Mouse (Mus musculus) liver, embryonic 11.5 days (tissue): Measurements from ENCODE around the gene Trpv2. TPM values are rescaled to one million over a fixed set of nuclear protein-coding genes. Genes with fewer than 3 reads are reported as not detected.
A peak's percentile ranks its signal among the peaks of the same experiment; 100 is the strongest.
"Not testable (repeated sequence)": the region's sequence is repeated elsewhere in the genome, so short reads cannot be mapped to it uniquely, and the experiment has no call there.

Source experiments
- ATAC-seq: fragments of 200-750 bp; cut with Nextera tagmentation; replicated peaks from 2 replicates; pipeline ENCODE4 v1.8.0; 2017; ENCODE audit warnings: moderate number of reproducible peaks, mild to moderate bottlenecking, moderate TSS enrichment, moderate library complexity; ENCODE audit not compliant: low FRiP score
- DNase-seq: peaks from one replicate; pipeline ENCODE4 v3.0.0-alpha.2; 2017; ENCODE audit warnings: low spot score
- H3K27ac ChIP-seq: fragments of 300-500 bp; sonication (generic); 2 replicates; pipeline ENCODE4 v1.5.1; 2014; ENCODE audit warnings: mild to moderate bottlenecking, low read depth, low read length, control low read depth
- H3K27me3 ChIP-seq: fragments of 300-500 bp; sonication (generic); replicated peaks from 2 replicates; pipeline ENCODE4 v1.6.1; 2014; ENCODE audit warnings: low read length, mixed read lengths; ENCODE audit not compliant: control insufficient read depth, insufficient read depth
- H3K36me3 ChIP-seq: fragments of 300-500 bp; sonication (generic); 2 replicates; pipeline ENCODE4 v1.6.1; 2014; ENCODE audit warnings: mild to moderate bottlenecking, low read length, moderate library complexity, mixed read lengths; ENCODE audit not compliant: control insufficient read depth, insufficient read depth
- H3K4me1 ChIP-seq: fragments of 300-500 bp; sonication (generic); replicated peaks from 2 replicates; pipeline ENCODE4 v1.6.1; 2014; ENCODE audit warnings: low read length, mixed read lengths; ENCODE audit not compliant: control insufficient read depth, insufficient read depth
- H3K4me2 ChIP-seq: fragments of 300-500 bp; sonication (generic); 2 replicates; pipeline ENCODE4 v1.6.1; 2014; ENCODE audit warnings: mild to moderate bottlenecking, control low read depth, moderate library complexity
- H3K4me3 ChIP-seq: fragments of 300-500 bp; sonication (generic); 2 replicates; pipeline ENCODE4 v1.5.1; 2014; ENCODE audit warnings: low read depth, low read length, control low read depth
- H3K9ac ChIP-seq: fragments of 300-500 bp; sonication (generic); 2 replicates; pipeline ENCODE4 v1.6.1; 2014; ENCODE audit warnings: low read depth, low read length, control low read depth
- H3K9me3 ChIP-seq: fragments of 300-500 bp; sonication (generic); 2 replicates; pipeline ENCODE4 v1.6.1; 2016; ENCODE audit warnings: low read length, inconsistent platforms, mixed read lengths; ENCODE audit not compliant: control insufficient read depth
- WGBS: fragments of 180-500 bp; shearing (Covaris S2); extraction: QIAGEN DNeasy Blood & Tissue Kit; methylation state at CpG from one replicate; pipeline ENCODE4 v1.1.7; 2014; 5-methylcytosine and 5-hydroxymethylcytosine counted together
- polyA plus RNA-seq: library from polyadenylated mRNA; unstranded; fragments of >200 nt; fragmentation: Nextera tagmentation; extraction: Ambion mirVana; gene quantifications from 2 replicates; pipeline ENCODE4 v1.2.1, GENCODE M21; 2014

Trpv2 gene
- polyA plus RNA-seq, 1 experiment from 2014 or later = 10.9 TPM

- DNase-seq = peak; percentile 35
- no peak overlapping the region for H3K27ac ChIP-seq
- no peaks in the 10 kb centered on the region; the same call in 1 of the 2 replicates for H3K36me3 ChIP-seq
- ATAC-seq = no peak
- peak overlapping the region; percentile 40 for H3K4me2 ChIP-seq
- H3K4me1 ChIP-seq = peaks cover 48% of the 10 kb centered on the region
- WGBS = 33% methylated on average over 8 of the region's 8 CpGs
- no peak overlapping the region for H3K9ac ChIP-seq
- H3K9me3 ChIP-seq = no peaks in the 10 kb centered on the region
- H3K4me3 ChIP-seq = no peak overlapping the region
- H3K27me3 ChIP-seq = no peaks in the 10 kb centered on the region
Observed at GRCm38 (mm10) chr11:62645732-62646494, 71.6 kb downstream of the Trpv2 start.

GRCm38 (mm10) chr11:62646495-62646843, 72.2 kb downstream of the Trpv2 start:
- WGBS = 39% methylated on average over 4 of the region's 4 CpGs
- H3K27ac ChIP-seq = no peak overlapping the region
- H3K27me3 ChIP-seq = no peaks in the 10 kb centered on the region
- ATAC-seq (no peak), DNase-seq (no peak)
- no peak overlapping the region for H3K4me3 ChIP-seq
- peaks cover 48% of the 10 kb centered on the region for H3K4me1 ChIP-seq
- no peak overlapping the region for H3K9ac ChIP-seq
- no peaks in the 10 kb centered on the region; the same call in 1 of the 2 replicates for H3K36me3 ChIP-seq
- H3K9me3 ChIP-seq = no peaks in the 10 kb centered on the region
- peak overlapping the region; percentile 100 for H3K4me2 ChIP-seq

GRCm38 (mm10) chr11:62646958-62647515, 72.8 kb downstream of the Trpv2 start:
- Histone ChIP-seq H3K27ac (no peak overlapping the region; the same call in 1 of the 2 replicates), H3K4me3 (peak overlapping the region; percentile 81)

GRCm38 (mm10) chr11:62647661-62648590, 73.6 kb downstream of the Trpv2 start, which contains the start of gene Lrrc75a:
Gene Lrrc75a, minus strand, starts transcription at chr11:62648523.
- H3K9me3 ChIP-seq = no peaks in the 10 kb centered on the region
- H3K4me1 ChIP-seq = peaks cover 46% of the 10 kb centered on the region
- peak within 1 kb of the TSS; percentile 81 for H3K4me3 ChIP-seq
- H3K4me2 ChIP-seq = peak within 1 kb of the TSS; percentile 100
- peak; percentile 50 for ATAC-seq
- H3K9ac ChIP-seq = peak within 1 kb of the TSS; percentile 78
- peak; percentile 67 for DNase-seq
- peak within 1 kb of the TSS; percentile 76 for H3K27ac ChIP-seq
- under 1% methylated on average over 74 of the region's 86 CpGs for WGBS
- H3K27me3 ChIP-seq = no peaks in the 10 kb centered on the region
- H3K36me3 ChIP-seq = no peaks in the 10 kb centered on the region; the same call in 1 of the 2 replicates

More at GRCm38 (mm10) chr11:62646958-62647515, 72.8 kb downstream of the Trpv2 start:
- Histone ChIP-seq H3K36me3 (no peaks in the 10 kb centered on the region; the same call in 1 of the 2 replicates), H3K9ac (no peak overlapping the region), H3K4me2 (peak overlapping the region; percentile 100), H3K27me3 (no peaks in the 10 kb centered on the region), H3K4me1 (peaks cover 48% of the 10 kb centered on the region), H3K9me3 (no peaks in the 10 kb centered on the region)
- ATAC-seq (no peak), DNase-seq (no peak)
- WGBS = 32% methylated on average over 7 of the region's 7 CpGs

- no peaks in the 10 kb centered on the region for H3K27me3 ChIP-seq
- no peaks in the 10 kb centered on the region for H3K9me3 ChIP-seq
- H3K4me3 ChIP-seq = peak within 1 kb of the TSS; percentile 81
- H3K4me2 ChIP-seq = peak within 1 kb of the TSS; percentile 100
- peaks cover 39% of the 10 kb centered on the region for H3K4me1 ChIP-seq
- ATAC-seq (peak; percentile 93), DNase-seq (peak; percentile 99)
- under 1% methylated on average over 31 of the region's 53 CpGs for WGBS
- peak within 1 kb of the TSS; percentile 78 for H3K9ac ChIP-seq
- 0 out of 2 replicates have a peak, but pooled peaks cover 3% of the 10 kb centered on the region for H3K36me3 ChIP-seq
- peak within 1 kb of the TSS; percentile 76 for H3K27ac ChIP-seq
Observed at GRCm38 (mm10) chr11:62648591-62649391, 74.5 kb downstream of the Trpv2 start, which contains the start of gene Mmgt2. Gene Mmgt2, plus strand, starts transcription at chr11:62648664.

GRCm38 (mm10) chr11:62649803-62650202, 75.5 kb downstream of the Trpv2 start:
- not testable (repeated sequence) for H3K27me3 ChIP-seq, H3K36me3 ChIP-seq, DNase-seq, H3K27ac ChIP-seq, H3K9me3 ChIP-seq, ATAC-seq
- Histone ChIP-seq H3K4me2 (peak overlapping the region; percentile 100), H3K9ac (0 out of 2 replicates have a peak overlapping the region, but pooled peaks have one; percentile 78), H3K4me3 (peak overlapping the region; percentile 81; the same call in 1 of the 2 replicates), H3K4me1 (peaks cover 38% of the 10 kb centered on the region)
- WGBS = 75% methylated on average over 4 of the region's 4 CpGs
